Mouse (Mus musculus) neural tube, embryonic 11.5 days (tissue): ENCODE results near the gene Ctdnep1. TPM values are rescaled to one million over a fixed set of nuclear protein-coding genes. Genes with fewer than 3 reads are reported as not detected.

Source experiments
- ATAC-seq: fragments of 200-750 bp; cut with Nextera tagmentation; 2 replicates; pipeline ENCODE4 v1.8.0; 2017; ENCODE audit warnings: moderate number of reproducible peaks, mild to moderate bottlenecking, moderate TSS enrichment, moderate library complexity; ENCODE audit not compliant: insufficient read depth, low FRiP score, low TSS enrichment
- DNase-seq: peaks from one replicate; pipeline ENCODE4 v3.0.0-alpha.2; 2015; ENCODE audit warnings: low spot score
- H3K27ac ChIP-seq: fragments of 300-500 bp; sonication (generic); 2 replicates; pipeline ENCODE4 v1.5.1; 2014; ENCODE audit warnings: low read depth, mild to moderate bottlenecking, low read length
- H3K27me3 ChIP-seq: fragments of 300-500 bp; sonication (generic); 2 replicates; pipeline ENCODE4 v1.6.1; 2014; ENCODE audit warnings: mild to moderate bottlenecking, low read length, mixed read lengths; ENCODE audit not compliant: control insufficient read depth, insufficient read depth
- H3K36me3 ChIP-seq: fragments of 300-500 bp; sonication (generic); 2 replicates; pipeline ENCODE4 v1.6.1; 2014; ENCODE audit warnings: mild to moderate bottlenecking, low read length, moderate library complexity, mixed read lengths; ENCODE audit not compliant: control insufficient read depth, insufficient read depth
- H3K4me1 ChIP-seq: fragments of 300-500 bp; sonication (generic); 2 replicates; pipeline ENCODE4 v1.6.1; 2014; ENCODE audit warnings: low read length, mixed read lengths; ENCODE audit not compliant: control insufficient read depth, insufficient read depth
- H3K4me2 ChIP-seq: fragments of 300-500 bp; sonication (generic); 2 replicates; pipeline ENCODE4 v1.6.1; 2014; ENCODE audit warnings: low read depth, mild to moderate bottlenecking, moderate library complexity
- H3K4me3 ChIP-seq: fragments of 300-500 bp; sonication (generic); 2 replicates; pipeline ENCODE4 v1.5.1; 2014; ENCODE audit warnings: low read depth, low read length
- H3K9ac ChIP-seq: fragments of 300-500 bp; sonication (generic); 2 replicates; pipeline ENCODE4 v1.6.1; 2014; ENCODE audit warnings: mild to moderate bottlenecking, low read length
- H3K9me3 ChIP-seq: fragments of 300-500 bp; sonication (generic); 2 replicates; pipeline ENCODE4 v1.6.1; 2016; ENCODE audit warnings: low read length; ENCODE audit not compliant: control insufficient read depth
- WGBS: fragments of 180-500 bp; shearing (Covaris S2); extraction: QIAGEN DNeasy Blood & Tissue Kit; methylation state at CpG from one replicate; pipeline ENCODE4 v1.1.7; 2014; 5-methylcytosine and 5-hydroxymethylcytosine counted together
- polyA plus RNA-seq: library from polyadenylated mRNA; unstranded; fragments of >200 nt; fragmentation: Nextera tagmentation; extraction: Ambion mirVana; gene quantifications from 2 replicates; pipeline ENCODE4 v1.2.1, GENCODE M21; 2014

The Ctdnep1 gene
- polyA plus RNA-seq, 1 experiment from 2014 or later: 23.3 TPM

DNA sequence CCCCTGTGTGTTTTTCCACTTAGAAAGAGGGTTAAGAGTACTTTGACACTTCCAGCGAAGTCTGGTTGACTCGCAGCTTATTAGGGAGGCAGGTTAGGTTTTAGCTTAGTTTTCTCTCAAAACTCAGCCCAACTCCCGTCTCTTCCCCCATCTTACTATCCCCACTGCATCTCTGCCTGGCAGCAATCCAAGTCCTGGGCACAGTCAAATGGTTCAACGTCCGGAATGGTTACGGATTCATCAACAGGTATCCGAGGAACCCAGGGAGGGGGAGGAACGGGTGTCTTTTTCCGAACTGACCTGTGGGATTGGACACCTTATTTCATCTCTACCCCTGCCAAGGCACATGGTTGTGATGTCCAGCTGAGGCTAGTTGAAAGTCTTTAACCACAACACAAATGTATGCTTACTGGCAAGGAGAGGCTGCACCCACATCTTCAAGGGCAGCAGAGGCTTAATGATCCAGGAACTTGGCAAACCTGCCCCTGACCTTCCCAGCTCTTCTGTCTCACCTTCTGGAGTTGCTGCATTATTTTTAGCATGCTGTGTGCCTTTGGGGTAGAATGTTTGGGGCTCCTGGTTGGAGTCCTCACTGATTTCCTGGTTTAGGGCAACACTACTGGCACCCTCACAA, 44.1 kb upstream of the Ctdnep1 start:
- Histone ChIP-seq H3K4me1 (peaks cover 12% of the 10 kb centered on the region; the same call in 1 of the 2 replicates), H3K4me2 (peak overlapping the region; percentile 99), H3K9ac (no peak overlapping the region), H3K36me3 (no peaks in the 10 kb centered on the region), H3K27ac (no peak overlapping the region), H3K9me3 (no peaks in the 10 kb centered on the region), H3K27me3 (peaks cover 32% of the 10 kb centered on the region), H3K4me3 (peak overlapping the region; percentile 55; the same call in 1 of the 2 replicates)
- 51% methylated on average over 9 of the region's 9 CpGs for WGBS
- DNase-seq (no peak), ATAC-seq (no peak)

DNA sequence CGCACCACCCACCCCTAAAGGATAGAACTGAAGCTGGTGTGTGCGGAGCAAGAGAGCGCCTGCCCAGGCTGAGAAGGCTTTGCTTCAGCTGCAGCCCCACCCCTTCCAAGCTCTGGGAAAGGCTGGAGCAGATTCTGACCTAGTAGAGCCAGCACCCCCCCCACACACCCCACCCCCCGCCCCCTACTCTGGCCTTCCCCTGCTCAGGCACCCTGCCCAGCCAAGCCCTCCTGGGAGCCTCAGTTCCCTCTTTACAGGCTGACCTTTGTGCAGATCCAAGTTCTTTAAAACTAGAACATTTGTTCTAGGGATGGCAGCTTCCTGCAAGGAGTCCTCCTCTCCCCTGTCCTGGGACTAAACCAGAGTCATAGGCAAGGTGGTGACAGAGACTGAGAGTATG, 43.6 kb upstream of the Ctdnep1 start:
- no peaks in the 10 kb centered on the region for H3K9me3 ChIP-seq
- H3K9ac ChIP-seq: no peak overlapping the region
- H3K27ac ChIP-seq: no peak overlapping the region
- H3K4me1 ChIP-seq: peaks cover 12% of the 10 kb centered on the region; the same call in 1 of the 2 replicates
- no peak overlapping the region for H3K4me3 ChIP-seq
- no peak for ATAC-seq
- H3K27me3 ChIP-seq: peaks cover 32% of the 10 kb centered on the region
- WGBS: 49% methylated on average over 4 of the region's 4 CpGs
- H3K4me2 ChIP-seq: 0 out of 2 replicates have a peak overlapping the region, but pooled peaks have one; percentile 3
- no peaks in the 10 kb centered on the region for H3K36me3 ChIP-seq
- no peak for DNase-seq

DNA sequence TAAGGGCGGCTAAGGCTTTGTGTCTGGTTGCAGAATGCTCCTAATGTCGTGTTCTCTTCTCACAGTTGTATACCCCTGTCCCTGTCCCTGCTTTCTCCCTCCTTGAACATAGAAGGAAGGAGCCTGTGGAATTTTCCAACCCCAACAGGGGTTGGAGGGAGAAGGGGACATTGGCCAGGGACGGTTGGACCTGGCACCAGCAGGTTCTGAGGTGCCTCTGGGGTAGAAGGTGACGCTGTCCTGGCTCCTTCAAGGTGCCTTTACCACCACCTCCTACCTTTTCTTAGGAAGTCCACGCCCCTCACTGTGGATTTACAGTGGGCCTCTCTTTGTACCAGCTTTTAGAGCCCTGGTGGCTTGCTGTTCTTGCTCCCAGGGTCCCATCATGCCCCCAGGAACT, 43.1 kb upstream of the Ctdnep1 start:
- ATAC-seq: no peak
- peaks cover 32% of the 10 kb centered on the region for H3K27me3 ChIP-seq
- peaks cover 12% of the 10 kb centered on the region; the same call in 1 of the 2 replicates for H3K4me1 ChIP-seq
- no peaks in the 10 kb centered on the region for H3K36me3 ChIP-seq
- no peak for DNase-seq
- WGBS: 71% methylated on average over 5 of the region's 5 CpGs
- no peak overlapping the region for H3K9ac ChIP-seq
- H3K4me3 ChIP-seq: no peak overlapping the region
- H3K4me2 ChIP-seq: no peak overlapping the region
- no peak overlapping the region for H3K27ac ChIP-seq
- no peaks in the 10 kb centered on the region for H3K9me3 ChIP-seq

DNA sequence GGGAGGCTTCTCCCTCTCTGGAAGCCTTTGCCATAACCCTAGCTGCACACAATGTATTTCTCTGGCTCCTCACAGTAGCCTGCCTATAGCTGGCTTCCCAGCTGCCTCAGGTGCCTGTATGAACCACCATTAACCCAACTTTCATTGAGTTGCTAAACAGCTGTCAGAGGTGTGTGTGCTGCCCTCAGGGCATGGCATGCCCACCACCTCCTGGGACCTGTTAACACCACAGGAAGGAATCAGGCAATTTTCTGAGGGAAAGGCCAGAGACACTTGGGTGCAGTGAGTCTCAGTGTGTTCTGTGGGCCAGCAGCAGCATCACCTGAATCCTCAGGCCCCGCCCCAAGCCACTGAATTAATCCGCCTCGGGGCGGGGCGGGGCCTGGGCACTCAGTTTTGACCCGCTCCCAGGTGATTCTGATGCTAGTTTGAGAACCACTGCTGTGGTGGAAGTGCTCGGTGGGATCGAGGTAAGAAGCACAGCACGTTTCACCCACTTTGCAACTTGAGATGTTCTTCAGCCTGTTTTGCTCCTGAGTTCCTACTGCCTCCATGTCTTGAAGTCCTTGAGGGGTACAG, 42.5 kb upstream of the Ctdnep1 start:
- H3K4me1 ChIP-seq: peaks cover 12% of the 10 kb centered on the region; the same call in 1 of the 2 replicates
- ATAC-seq (no peak), DNase-seq (no peak)
- peaks cover 32% of the 10 kb centered on the region for H3K27me3 ChIP-seq
- no peak overlapping the region for H3K27ac ChIP-seq
- H3K9me3 ChIP-seq: no peaks in the 10 kb centered on the region
- H3K36me3 ChIP-seq: no peaks in the 10 kb centered on the region
- H3K4me3 ChIP-seq: no peak overlapping the region
- WGBS: 28% methylated on average over 9 of the region's 9 CpGs
- no peak overlapping the region for H3K9ac ChIP-seq
- H3K4me2 ChIP-seq: no peak overlapping the region

DNA sequence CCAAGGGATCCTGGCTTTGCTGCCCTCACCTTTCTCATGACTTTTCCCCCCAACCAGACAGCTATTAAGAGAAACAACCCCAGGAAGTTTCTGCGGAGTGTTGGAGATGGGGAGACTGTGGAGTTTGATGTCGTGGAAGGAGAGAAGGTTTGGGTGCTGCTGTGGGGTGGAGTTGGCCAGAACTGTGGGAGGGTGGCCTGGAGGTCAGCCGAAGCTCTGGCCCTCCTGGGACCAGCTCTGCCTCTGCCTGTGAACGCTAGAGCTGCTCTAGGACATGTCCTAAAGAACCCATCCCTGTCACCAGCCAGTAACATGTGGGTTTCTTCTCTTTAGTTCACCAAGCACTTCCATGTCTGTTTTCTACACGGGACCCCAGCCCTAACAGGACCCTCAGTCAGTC, 41.8 kb upstream of the Ctdnep1 start:
- H3K9ac ChIP-seq: no peak overlapping the region
- H3K27me3 ChIP-seq: peaks cover 32% of the 10 kb centered on the region
- ATAC-seq (no peak), DNase-seq (no peak)
- H3K36me3 ChIP-seq: no peaks in the 10 kb centered on the region
- H3K4me1 ChIP-seq: peaks cover 12% of the 10 kb centered on the region; the same call in 1 of the 2 replicates
- no peak overlapping the region for H3K27ac ChIP-seq
- H3K4me2 ChIP-seq: no peak overlapping the region
- no peaks in the 10 kb centered on the region for H3K9me3 ChIP-seq
- WGBS: 72% methylated on average over 5 of the region's 5 CpGs
- H3K4me3 ChIP-seq: no peak overlapping the region

DNA sequence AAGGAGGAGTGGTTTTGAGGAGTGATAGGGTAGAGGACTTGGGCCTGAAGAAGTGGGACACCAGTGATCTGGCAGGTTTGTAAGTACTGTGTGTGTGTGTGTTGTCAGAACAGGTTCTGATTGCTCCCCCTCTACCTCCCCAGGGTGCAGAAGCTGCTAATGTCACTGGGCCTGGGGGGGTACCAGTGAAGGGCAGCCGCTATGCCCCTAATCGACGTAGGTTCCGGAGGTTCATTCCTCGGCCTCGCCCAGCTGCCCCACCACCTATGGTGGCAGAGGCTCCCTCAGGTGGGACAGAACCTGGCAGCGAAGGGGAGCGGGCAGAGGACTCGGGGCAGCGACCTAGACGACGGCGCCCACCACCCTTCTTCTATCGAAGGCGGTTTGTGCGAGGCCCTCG, 41.2 kb upstream of the Ctdnep1 start:
- no peak for DNase-seq
- peaks cover 32% of the 10 kb centered on the region for H3K27me3 ChIP-seq
- WGBS: 95% methylated on average over 17 of the region's 17 CpGs
- no peaks in the 10 kb centered on the region for H3K9me3 ChIP-seq
- no peak overlapping the region for H3K4me3 ChIP-seq
- ATAC-seq: no peak
- H3K27ac ChIP-seq: no peak overlapping the region
- H3K9ac ChIP-seq: no peak overlapping the region
- peaks cover 12% of the 10 kb centered on the region; the same call in 1 of the 2 replicates for H3K4me1 ChIP-seq
- no peaks in the 10 kb centered on the region for H3K36me3 ChIP-seq
- H3K4me2 ChIP-seq: no peak overlapping the region

DNA sequence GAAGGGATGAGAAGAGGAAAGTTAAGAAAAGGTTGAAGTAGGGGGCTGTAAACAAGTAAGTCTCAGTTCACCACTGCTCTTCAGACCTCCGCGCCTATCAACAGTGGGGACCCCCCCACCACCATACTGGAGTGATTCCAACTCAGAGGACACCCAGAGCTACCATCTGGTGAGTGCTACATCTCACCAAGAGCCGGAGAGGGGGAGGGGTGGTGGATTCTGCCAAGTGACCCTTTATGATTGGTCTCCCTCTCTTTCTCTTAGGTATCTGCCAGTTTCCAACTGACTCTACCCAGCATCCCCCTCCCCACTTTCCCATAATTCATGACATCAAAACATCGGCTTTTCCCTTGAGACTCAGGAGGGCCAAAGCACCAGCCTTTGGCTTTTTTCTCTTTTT, 40.0 kb upstream of the Ctdnep1 start:
- 76% methylated on average over 4 of the region's 4 CpGs for WGBS
- Histone ChIP-seq H3K36me3 (no peaks in the 10 kb centered on the region), H3K27ac (no peak overlapping the region), H3K4me1 (peaks cover 8% of the 10 kb centered on the region; the same call in 1 of the 2 replicates), H3K9ac (no peak overlapping the region), H3K4me3 (no peak overlapping the region), H3K27me3 (peaks cover 27% of the 10 kb centered on the region), H3K9me3 (no peaks in the 10 kb centered on the region), H3K4me2 (no peak overlapping the region)
- no peak for ATAC-seq
- DNase-seq: no peak

DNA sequence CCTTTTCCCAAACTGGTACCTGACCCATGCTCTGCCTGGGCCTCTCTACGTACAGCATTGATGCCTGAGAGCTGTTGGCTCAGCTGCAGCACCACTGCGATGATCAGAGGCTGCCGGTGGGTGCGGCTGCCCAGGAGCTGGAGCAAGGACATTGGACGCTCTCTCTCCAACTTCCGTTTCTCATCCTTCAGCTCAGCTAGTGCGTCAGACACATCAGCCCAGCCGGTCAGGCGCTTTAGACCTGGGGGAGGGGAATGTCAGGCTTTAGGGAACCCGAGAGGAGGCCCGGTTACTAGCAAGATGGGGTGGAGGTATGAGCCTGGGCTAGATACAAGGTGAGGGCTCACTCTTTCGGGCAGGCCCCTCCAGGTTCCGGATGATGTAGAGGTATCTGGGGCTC, 35.7 kb upstream of the Ctdnep1 start:
- H3K27ac ChIP-seq: no peak overlapping the region
- H3K4me1 ChIP-seq: peaks cover 5% of the 10 kb centered on the region; the same call in 1 of the 2 replicates
- H3K4me3 ChIP-seq: no peak overlapping the region
- no peak overlapping the region for H3K9ac ChIP-seq
- DNase-seq (no peak), ATAC-seq (no peak)
- H3K36me3 ChIP-seq: no peaks in the 10 kb centered on the region
- H3K27me3 ChIP-seq: no peaks in the 10 kb centered on the region
- WGBS: 82% methylated on average over 13 of the region's 13 CpGs
- H3K9me3 ChIP-seq: no peaks in the 10 kb centered on the region
- H3K4me2 ChIP-seq: no peak overlapping the region
